Mouse (Mus musculus): Measurements from ENCODE around the gene Scnn1a.

DNA sequence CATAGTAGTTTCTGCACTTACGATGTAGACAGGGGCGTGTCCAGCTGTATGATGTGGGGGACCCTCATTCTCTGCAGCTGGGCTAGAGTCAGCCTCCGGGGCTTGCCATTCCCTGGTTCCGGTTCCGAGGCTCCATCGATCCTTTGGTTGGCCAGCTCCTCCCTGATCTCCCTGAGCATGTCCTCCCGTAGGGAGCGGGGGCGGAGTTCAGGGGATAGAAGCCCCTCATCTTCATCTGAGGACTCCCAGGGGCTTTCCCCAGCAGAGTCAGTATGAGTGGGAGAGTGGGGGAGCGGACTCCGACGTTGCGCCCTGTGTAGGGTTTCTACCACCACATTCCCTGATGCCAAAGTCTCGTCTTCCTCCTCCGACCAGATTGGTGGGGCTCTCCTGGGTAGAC, 42.6 kb downstream of the Scnn1a start:
- TF ChIP-seq CTCF (IDR thresholded peaks at IDR 0.05; ENCODE audit: low read depth) (no peak), EP300 (IDR thresholded peaks at IDR 0.05; ENCODE audit: low read depth) (no peak)

Measured in liver, postnatal 0 days (tissue).